Mouse (Mus musculus) midbrain, embryonic 12.5 days (tissue): ENCODE data around the gene Npb. TPM values are rescaled to one million over a fixed set of nuclear protein-coding genes. Genes with fewer than 3 reads are reported as not detected.
"Not testable (repeated sequence)": the region's sequence is repeated elsewhere in the genome, so short reads cannot be mapped to it uniquely, and the experiment has no call there.

Experiments used
- ATAC-seq: fragments of 200-750 bp; cut with Nextera tagmentation; 2 replicates; pipeline ENCODE4 v1.8.0; 2017; ENCODE audit warnings: low read depth, moderate TSS enrichment, moderate library complexity; ENCODE audit not compliant: low FRiP score
- H3K27ac ChIP-seq: fragments of 300-500 bp; sonication (generic); replicated peaks from 2 replicates; pipeline ENCODE4 v1.5.1; 2016; ENCODE audit warnings: mild to moderate bottlenecking
- H3K27me3 ChIP-seq: fragments of 300-500 bp; sonication (generic); 2 replicates; pipeline ENCODE4 v1.6.1; 2016; ENCODE audit warnings: mild to moderate bottlenecking
- H3K36me3 ChIP-seq: fragments of 300-500 bp; sonication (generic); 2 replicates; pipeline ENCODE4 v1.6.1; 2016
- H3K4me1 ChIP-seq: fragments of 300-500 bp; sonication (generic); 2 replicates; pipeline ENCODE4 v1.6.1; 2016
- H3K4me2 ChIP-seq: fragments of 300-500 bp; sonication (generic); replicated peaks from 2 replicates; pipeline ENCODE4 v1.6.1; 2016; ENCODE audit warnings: mild to moderate bottlenecking, moderate library complexity
- H3K4me3 ChIP-seq: fragments of 300-500 bp; sonication (generic); 2 replicates; pipeline ENCODE4 v1.5.1; 2016; ENCODE audit warnings: mild to moderate bottlenecking
- H3K9ac ChIP-seq: fragments of 300-500 bp; sonication (generic); replicated peaks from 2 replicates; pipeline ENCODE4 v1.6.1; 2016; ENCODE audit warnings: mild to moderate bottlenecking, moderate library complexity
- H3K9me3 ChIP-seq: fragments of 300-500 bp; sonication (generic); 2 replicates; pipeline ENCODE4 v1.6.1; 2016; ENCODE audit warnings: mild to moderate bottlenecking
- WGBS: fragments of 180-500 bp; shearing (Covaris S2); methylation state at CpG from one replicate; pipeline ENCODE4 v1.1.7; 2016; 5-methylcytosine and 5-hydroxymethylcytosine counted together
- polyA plus RNA-seq: library from polyadenylated mRNA; unstranded; fragments of >200 nt; fragmentation: Nextera tagmentation; extraction: Ambion mirVana; gene quantifications from 2 replicates; pipeline ENCODE4 v1.2.1, GENCODE M21; 2016

Gene Npb
- polyA plus RNA-seq = 0.98 TPM in 1 of 2 replicates, not detected in the other

DNA sequence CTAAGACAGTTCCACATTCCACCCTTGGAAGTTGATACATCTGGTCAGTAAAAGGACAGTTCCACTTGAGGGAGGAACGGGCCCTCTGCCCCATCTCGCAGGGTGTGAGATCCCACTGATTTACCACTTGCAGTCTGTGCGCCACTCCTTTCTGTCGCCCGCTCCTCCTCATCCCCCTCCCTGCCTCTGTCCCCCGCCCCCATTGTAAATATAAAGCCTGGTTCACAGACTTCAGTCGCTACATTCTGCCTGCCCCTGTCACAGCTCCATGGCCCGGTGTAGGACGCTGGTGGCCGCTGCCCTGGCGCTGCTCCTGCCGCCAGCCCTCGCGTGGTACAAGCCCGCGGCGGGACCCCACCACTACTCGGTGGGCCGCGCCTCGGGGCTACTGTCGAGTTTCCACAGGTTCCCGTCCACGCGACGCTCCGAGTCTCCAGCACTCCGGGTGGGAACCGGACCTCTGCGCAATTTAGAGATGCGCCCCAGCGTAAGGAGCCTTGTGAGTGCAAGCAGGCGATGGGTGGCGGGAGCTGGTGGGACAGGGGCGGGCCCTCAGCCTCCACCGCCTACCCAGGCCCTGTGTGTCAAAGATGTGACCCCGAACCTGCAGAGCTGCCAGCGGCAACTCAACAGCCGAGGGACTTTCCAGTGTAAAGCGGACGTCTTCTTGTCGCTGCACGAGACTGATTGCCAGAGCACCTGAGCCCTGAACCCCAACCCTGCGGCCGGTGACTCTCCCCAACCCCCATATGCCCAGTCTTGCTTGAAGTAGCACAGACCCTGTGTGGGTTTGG, at the start of gene Npb:
Gene Npb, plus strand, starts transcription at position 237 of the 794 bp plus-strand sequence.
- Histone ChIP-seq H3K36me3 (peaks cover 76% of the 10 kb centered on the region), H3K4me1 (peaks cover 19% of the 10 kb centered on the region), H3K9ac (peak within 1 kb of the TSS; percentile 47), H3K4me3 (peak within 1 kb of the TSS; percentile 21), H3K27ac (no peak within 1 kb of the TSS), H3K27me3 (peaks cover 37% of the 10 kb centered on the region), H3K9me3 (no peaks in the 10 kb centered on the region), H3K4me2 (peak within 1 kb of the TSS; percentile 45)
- no peak for ATAC-seq
- WGBS = 6% methylated on average over 45 of the region's 45 CpGs

DNA sequence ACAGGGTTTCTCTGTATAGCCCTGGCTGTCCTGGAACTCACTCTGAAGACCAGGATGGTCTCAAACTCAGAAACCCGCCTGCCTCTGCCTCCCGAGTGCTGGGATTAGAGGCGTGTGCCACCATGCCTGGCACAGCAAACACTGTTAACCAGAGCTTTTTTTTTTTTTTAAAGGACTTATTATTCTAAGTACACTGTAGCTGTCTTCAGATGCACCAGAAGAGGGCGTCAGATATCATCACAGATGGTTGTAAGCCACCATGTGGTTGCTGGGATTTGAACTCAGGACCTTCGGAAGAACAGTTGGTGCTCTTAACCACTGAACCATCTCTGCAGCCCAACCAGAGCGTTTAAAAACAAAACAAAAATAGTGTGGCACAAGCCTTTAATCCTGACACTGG, 49.4 kb upstream of the Npb start:
- H3K4me2 ChIP-seq, H3K4me1 ChIP-seq, H3K27me3 ChIP-seq, ATAC-seq, H3K27ac ChIP-seq, H3K4me3 ChIP-seq, H3K9me3 ChIP-seq, H3K9ac ChIP-seq: not testable (repeated sequence)
- peaks cover 51% of the 10 kb centered on the region for H3K36me3 ChIP-seq
- 88% methylated on average over 6 of the region's 6 CpGs for WGBS

DNA sequence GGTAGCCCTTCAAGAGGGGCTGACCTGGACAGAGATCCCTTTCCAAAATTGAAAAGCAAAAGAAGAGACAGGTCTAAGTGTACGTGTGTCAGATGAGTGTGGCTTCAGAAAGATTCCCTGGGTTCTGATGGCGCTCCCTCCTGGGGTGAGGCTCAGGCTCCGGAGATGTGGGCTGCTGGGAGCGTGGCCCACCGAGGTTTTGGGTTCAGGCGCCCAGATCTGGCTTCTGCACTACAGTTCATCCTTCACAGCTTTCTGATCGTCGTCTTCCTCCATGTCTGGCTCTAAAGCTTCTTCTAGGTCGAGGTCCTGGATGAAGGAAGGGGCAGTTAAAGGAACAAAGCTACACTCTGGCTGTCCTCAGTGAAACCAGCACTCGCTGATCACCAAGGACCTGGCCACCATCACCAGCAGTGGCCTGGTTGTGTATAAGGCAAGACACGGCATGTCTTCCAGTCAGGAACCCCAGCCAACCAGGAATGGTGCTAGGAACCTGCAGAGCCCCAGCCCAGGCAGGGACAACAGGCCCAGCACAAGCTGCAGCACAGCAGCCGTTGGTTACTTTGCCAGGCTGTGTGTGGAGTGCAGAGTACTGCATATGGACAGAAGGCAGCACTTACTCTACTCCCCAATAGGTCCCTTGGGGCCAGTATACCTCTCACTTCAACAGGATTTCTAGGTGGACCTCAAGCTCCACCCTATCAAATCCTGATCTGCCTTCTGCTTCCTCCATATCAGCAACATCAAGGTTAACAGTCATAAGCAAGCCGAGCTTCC, 47.1 kb upstream of the Npb start:
- 93% methylated on average over 13 of the region's 13 CpGs for WGBS
- Histone ChIP-seq H3K4me3 (no peak overlapping the region), H3K9ac (no peak overlapping the region), H3K4me2 (no peak overlapping the region), H3K27ac (no peak overlapping the region), H3K9me3 (peaks cover 7% of the 10 kb centered on the region; the same call in 1 of the 2 replicates), H3K4me1 (no peaks in the 10 kb centered on the region), H3K27me3 (no peaks in the 10 kb centered on the region), H3K36me3 (peaks cover 73% of the 10 kb centered on the region)
- ATAC-seq = no peak

DNA sequence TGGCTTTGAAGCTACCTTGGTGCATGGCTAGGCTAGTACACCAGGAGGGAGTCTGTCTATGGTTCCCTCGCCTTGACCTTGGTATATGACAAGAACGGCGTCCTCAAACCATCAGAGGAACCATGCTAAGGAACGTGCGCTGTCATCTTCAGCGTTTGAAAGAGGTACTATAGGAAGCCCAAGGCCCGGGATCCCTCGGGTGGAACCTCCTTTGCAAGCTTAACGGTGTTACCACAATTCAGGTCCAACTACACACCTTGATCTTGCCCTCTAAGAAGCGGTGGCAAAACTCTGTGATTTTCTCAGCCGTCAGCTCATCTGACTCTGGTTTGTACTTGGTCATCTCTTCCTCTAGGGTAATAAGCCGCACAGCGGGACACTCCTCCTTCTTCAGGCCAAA, 45.3 kb upstream of the Npb start:
- no peak overlapping the region for H3K9ac ChIP-seq
- H3K4me1 ChIP-seq = no peaks in the 10 kb centered on the region
- H3K4me3 ChIP-seq = no peak overlapping the region
- 98% methylated on average over 13 of the region's 13 CpGs for WGBS
- no peak overlapping the region for H3K4me2 ChIP-seq
- no peaks in the 10 kb centered on the region for H3K9me3 ChIP-seq
- no peaks in the 10 kb centered on the region for H3K27me3 ChIP-seq
- no peak overlapping the region for H3K27ac ChIP-seq
- no peak for ATAC-seq
- H3K36me3 ChIP-seq = peaks cover 91% of the 10 kb centered on the region

DNA sequence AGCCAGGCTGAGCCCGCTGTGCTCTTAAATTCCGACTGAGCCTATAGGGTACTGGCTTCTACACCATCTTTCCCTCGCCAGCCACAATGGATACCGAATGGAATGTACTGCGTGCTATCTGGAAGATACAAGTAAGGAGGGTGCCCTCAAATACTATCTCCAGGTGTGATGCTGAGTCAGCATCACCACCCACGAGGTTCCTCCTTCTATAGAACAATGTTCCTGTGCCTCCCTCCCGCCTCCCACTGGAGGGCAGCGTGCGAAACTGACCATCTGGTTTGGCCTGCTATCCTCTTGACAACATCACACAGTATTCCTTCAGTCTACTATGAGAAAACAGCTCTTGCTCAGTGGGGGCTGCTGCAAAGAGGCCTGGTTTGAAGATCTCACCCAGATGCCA, 43.2 kb upstream of the Npb start:
- H3K4me2 ChIP-seq = no peak overlapping the region
- H3K4me1 ChIP-seq = no peaks in the 10 kb centered on the region
- WGBS = 92% methylated on average over 9 of the region's 9 CpGs
- H3K27ac ChIP-seq = no peak overlapping the region
- H3K27me3 ChIP-seq = no peaks in the 10 kb centered on the region
- no peak for ATAC-seq
- peaks cover 97% of the 10 kb centered on the region for H3K36me3 ChIP-seq
- H3K9ac ChIP-seq = no peak overlapping the region
- no peak overlapping the region for H3K4me3 ChIP-seq
- H3K9me3 ChIP-seq = no peaks in the 10 kb centered on the region

DNA sequence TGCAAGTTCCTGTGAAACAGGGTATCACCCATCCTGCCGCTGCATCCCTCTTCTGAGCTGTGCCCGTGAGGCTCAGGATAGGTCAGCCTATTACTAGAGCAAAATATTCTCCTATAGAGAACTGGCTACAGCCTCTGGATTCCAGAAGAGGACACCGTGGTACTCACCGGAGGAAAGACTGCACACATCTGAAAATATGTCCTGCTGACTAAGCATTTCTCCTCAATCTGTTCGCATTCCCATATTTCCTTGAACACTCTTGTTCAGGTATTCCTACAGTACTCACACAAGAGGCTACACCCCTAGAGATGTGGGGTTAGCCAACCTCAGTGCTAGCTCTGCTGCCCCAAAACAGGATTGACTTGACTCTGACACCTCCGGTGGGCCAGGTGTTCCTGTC, 40.0 kb upstream of the Npb start:
- Histone ChIP-seq H3K27me3 (no peaks in the 10 kb centered on the region), H3K9me3 (no peaks in the 10 kb centered on the region), H3K27ac (no peak overlapping the region), H3K4me3 (no peak overlapping the region), H3K9ac (no peak overlapping the region), H3K4me1 (peaks cover 13% of the 10 kb centered on the region), H3K36me3 (peaks cover 79% of the 10 kb centered on the region), H3K4me2 (no peak overlapping the region)
- ATAC-seq = no peak
- WGBS = 94% methylated on average over 6 of the region's 6 CpGs

DNA sequence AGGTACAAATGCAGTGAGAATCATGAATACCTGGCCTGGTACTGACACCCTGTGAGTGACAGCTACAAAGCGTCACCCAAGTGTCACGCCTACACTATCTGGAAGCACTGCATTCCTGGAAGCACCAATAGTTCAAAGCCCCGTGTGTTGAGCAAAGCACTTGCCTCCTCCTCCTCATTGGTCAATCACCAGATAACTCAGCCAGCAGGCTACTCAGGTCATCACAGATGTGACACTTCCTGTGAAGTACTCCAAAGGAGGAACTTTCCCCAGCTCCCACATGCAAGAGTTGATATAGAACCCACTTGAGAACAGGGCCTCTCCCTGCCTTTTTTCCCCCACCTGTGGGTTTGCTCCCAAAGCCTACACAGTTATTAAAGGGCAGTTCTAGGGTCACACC, 37.2 kb upstream of the Npb start:
- H3K27me3 ChIP-seq = no peaks in the 10 kb centered on the region
- no peak overlapping the region for H3K27ac ChIP-seq
- peak overlapping the region; percentile 90 for H3K9ac ChIP-seq
- no peak for ATAC-seq
- 89% methylated on average over 3 of the region's 3 CpGs for WGBS
- H3K9me3 ChIP-seq = no peaks in the 10 kb centered on the region
- H3K4me1 ChIP-seq = peaks cover 24% of the 10 kb centered on the region
- H3K4me3 ChIP-seq = peak overlapping the region; percentile 91
- H3K4me2 ChIP-seq = peak overlapping the region; percentile 83
- H3K36me3 ChIP-seq = peaks cover 53% of the 10 kb centered on the region

DNA sequence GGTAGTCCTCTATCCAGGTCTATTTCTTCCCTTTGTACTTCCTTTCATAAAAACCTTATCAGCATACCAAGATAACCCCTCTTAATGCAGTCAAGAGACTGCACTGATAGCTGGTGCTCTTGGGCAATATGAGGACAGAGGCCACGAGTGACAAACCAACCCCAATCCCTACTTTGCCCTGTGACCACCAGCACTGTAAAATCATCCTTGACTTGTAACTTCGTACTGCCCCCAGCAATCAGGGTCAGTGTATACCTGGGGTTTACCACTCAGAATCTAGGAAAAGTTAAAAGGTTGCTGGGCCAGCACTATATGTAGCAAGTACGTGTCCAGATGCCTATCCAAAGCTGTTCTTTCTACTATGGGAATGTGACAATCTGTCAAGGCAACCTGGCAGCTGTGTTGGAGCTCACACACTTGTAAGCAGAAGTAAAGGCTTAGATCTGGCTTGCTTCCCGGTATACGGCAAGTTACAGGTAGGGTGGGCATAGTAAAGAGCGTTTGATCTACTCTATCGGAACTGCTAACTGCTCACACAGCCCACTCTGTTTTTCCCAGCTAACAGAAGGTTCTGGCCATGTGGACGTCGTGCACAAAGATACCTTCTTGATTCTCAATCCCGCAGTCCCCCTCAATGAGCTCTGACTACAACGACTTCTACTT, 36.4 kb upstream of the Npb start:
- 19% methylated on average over 11 of the region's 11 CpGs for WGBS

DNA sequence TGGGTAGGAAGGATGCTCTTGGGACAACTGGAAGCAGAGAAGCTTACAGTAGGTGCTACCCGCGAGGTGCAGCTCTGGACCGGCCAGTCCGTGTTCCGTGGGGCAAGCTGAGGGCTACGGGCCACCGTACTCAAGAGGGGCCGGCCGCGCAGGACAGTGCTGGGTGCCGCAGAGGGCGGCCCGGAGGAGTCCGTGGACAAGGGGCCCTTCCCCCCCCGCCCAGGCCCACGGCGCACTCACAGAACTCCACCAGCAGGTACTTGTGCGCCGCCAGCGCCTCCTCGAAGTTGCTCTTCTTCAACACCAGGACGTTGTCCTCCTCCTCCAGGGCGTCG, 35.9 kb upstream of the Npb start:
- no peaks in the 10 kb centered on the region for H3K27me3 ChIP-seq
- peak; percentile 53 for ATAC-seq
- H3K4me2 ChIP-seq = peak overlapping the region; percentile 83
- peak overlapping the region; percentile 91 for H3K4me3 ChIP-seq
- H3K27ac ChIP-seq = peak overlapping the region; percentile 93
- H3K9ac ChIP-seq = peak overlapping the region; percentile 90
- H3K36me3 ChIP-seq = peaks cover 43% of the 10 kb centered on the region
- 0% methylated on average over 24 of the region's 24 CpGs for WGBS
- H3K9me3 ChIP-seq = no peaks in the 10 kb centered on the region
- peaks cover 24% of the 10 kb centered on the region for H3K4me1 ChIP-seq

More for the DNA sequence above, 36.4 kb upstream of the Npb start:
- Histone ChIP-seq H3K27ac (peak overlapping the region; percentile 93; the same call in 1 of the 2 replicates), H3K4me1 (peaks cover 24% of the 10 kb centered on the region), H3K9ac (peak overlapping the region; percentile 90), H3K4me2 (peak overlapping the region; percentile 83), H3K27me3 (no peaks in the 10 kb centered on the region), H3K9me3 (no peaks in the 10 kb centered on the region), H3K4me3 (peak overlapping the region; percentile 91), H3K36me3 (peaks cover 45% of the 10 kb centered on the region)
- no peak for ATAC-seq

DNA sequence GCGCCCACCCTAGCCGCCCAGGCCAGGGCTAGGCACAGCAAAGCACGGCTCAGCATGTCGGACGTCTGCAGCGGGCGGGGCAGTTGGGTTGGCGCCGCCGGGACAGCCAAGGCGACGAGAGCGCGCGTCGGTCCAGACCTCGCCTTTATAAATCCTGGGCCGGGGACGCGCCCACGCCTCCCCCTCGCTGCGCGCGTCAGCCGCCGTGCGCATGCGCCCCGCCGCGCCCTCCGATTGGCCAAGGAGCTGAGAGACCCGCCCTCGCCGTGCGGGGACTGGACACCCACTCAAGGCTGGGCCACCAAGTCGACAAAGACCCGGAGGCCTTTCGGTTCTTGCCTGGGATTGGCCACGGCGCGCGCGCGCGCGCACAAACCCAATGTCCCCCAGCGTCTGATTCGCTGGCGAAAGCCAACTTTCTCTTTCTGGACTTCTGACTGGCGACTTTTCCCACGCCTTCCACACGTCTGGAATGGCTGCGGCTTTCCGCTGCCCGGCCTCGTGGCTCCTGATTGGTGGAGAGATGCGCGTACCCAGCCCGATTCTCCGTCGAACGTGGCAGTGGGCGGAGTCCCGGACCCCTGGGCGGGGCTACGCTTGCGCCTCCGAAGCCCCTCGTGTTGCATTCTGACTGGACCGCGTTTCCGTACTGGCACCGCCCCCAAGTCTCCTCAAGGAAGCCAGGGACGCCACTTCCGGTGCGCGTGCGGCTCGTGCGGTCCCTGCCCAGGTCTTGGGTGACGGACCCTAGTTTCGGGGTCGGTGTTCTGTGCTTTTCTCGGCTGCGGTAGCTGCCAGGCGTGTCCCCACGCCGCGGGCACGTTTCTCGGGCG, 35.3 kb upstream of the Npb start, which contains the start of gene P4hb:
Gene P4hb, minus strand, starts transcription at position 502 of the 833 bp plus-strand sequence.
- H3K36me3 ChIP-seq = peaks cover 43% of the 10 kb centered on the region
- peak within 1 kb of the TSS; percentile 93 for H3K27ac ChIP-seq
- peak within 1 kb of the TSS; percentile 90 for H3K9ac ChIP-seq
- ATAC-seq = peak; percentile 97
- H3K27me3 ChIP-seq = no peaks in the 10 kb centered on the region
- H3K4me3 ChIP-seq = peak within 1 kb of the TSS; percentile 91
- no peaks in the 10 kb centered on the region for H3K9me3 ChIP-seq
- WGBS = under 1% methylated on average over 94 of the region's 94 CpGs
- H3K4me2 ChIP-seq = peak within 1 kb of the TSS; percentile 83
- peaks cover 24% of the 10 kb centered on the region for H3K4me1 ChIP-seq

DNA sequence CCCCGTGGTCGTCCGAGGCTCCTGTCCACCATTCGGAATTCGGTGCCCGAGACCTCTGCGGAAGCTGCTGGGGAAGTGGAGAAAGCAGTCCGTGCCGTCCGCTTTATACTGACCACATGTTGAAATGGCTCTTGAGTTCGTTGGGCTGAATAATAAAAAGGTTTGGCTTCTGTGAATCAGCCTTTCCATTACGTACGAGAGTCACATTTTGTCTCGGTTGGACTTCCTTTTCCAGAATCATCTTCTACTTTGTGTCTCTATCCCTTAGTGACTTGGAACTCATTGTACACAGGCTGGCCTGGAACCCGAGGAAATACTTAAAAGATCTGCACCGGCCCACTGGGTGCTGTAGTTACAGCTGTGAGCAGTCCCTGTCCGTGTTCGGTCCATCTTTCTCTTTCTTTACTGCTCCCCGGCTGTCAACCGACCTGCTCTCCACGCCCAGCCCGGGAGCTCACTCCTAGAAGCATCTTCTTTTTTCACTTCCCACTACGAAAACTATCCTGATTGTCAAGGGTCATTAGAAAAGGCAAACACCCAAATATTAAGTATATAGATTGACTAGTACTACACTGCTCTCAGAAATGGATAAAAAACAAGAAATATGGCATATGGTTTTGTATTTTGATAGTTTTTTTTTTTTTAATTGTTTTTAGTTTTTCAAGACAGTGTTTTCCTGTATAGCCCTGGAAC, 34.5 kb upstream of the Npb start:
- H3K27ac ChIP-seq = peak overlapping the region; percentile 93
- H3K9ac ChIP-seq = peak overlapping the region; percentile 80
- under 1% methylated on average over 23 of the region's 23 CpGs for WGBS
- H3K4me3 ChIP-seq = peak overlapping the region; percentile 91
- peaks cover 43% of the 10 kb centered on the region for H3K36me3 ChIP-seq
- no peaks in the 10 kb centered on the region for H3K9me3 ChIP-seq
- peak; percentile 7; the same call in 1 of the 2 replicates for ATAC-seq
- H3K27me3 ChIP-seq = no peaks in the 10 kb centered on the region
- peaks cover 28% of the 10 kb centered on the region for H3K4me1 ChIP-seq
- peak overlapping the region; percentile 83 for H3K4me2 ChIP-seq
